Mouse (Mus musculus): ENCODE data around the gene Slc25a47.

- TF ChIP-seq POLR2A (IDR thresholded peaks at IDR 0.05; ENCODE audit: low read depth, low read length), result no peak
- no peak for TF ChIP-seq CTCF (IDR thresholded peaks at IDR 0.05; ENCODE audit: extremely low read depth, insufficient read depth, insufficient read length, insufficient replicate concordance)
Observed at GRCm38 (mm10) chr12:108880606-108881005, 44.8 kb downstream of the Slc25a47 start.
